Mouse (Mus musculus) hematopoietic multipotent progenitor cell, adult 10-12 weeks (in vitro differentiated cells): ENCODE measurements around the gene Qars. TPM values are rescaled to one million over a fixed set of nuclear protein-coding genes. Genes with fewer than 3 reads are reported as not detected.

Source experiments
- polyA plus RNA-seq: library from polyadenylated mRNA; stranded (reverse); fragments of >175 nt; gene quantifications from 2 replicates; pipeline ENCODE4 v1.2.3, GENCODE M21; 2012; ENCODE audit warnings: low replicate concordance

The Qars gene
- 27.8 and 92.7 TPM in 2 replicates for polyA plus RNA-seq

GRCm38 (mm10) chr9:108507619-108508434, at the start of gene Qars:
Gene Qars (plus strand): TSS chr9:108507706.

GRCm38 (mm10) chr9:108460319-108461178, 47.0 kb upstream of the Qars start, which contains the start of gene Ccdc71:
Gene Ccdc71 (plus strand): TSS chr9:108460527.

GRCm38 (mm10) chr9:108461181-108461631, 46.3 kb upstream of the Qars start, which contains the start of gene Klhdc8b:
Gene Klhdc8b (minus strand): TSS chr9:108461581.

GRCm38 (mm10) chr9:108479721-108480351, 27.7 kb upstream of the Qars start, which contains the start of gene Lamb2:
Gene Lamb2 (plus strand): TSS chr9:108479736.

DNA sequence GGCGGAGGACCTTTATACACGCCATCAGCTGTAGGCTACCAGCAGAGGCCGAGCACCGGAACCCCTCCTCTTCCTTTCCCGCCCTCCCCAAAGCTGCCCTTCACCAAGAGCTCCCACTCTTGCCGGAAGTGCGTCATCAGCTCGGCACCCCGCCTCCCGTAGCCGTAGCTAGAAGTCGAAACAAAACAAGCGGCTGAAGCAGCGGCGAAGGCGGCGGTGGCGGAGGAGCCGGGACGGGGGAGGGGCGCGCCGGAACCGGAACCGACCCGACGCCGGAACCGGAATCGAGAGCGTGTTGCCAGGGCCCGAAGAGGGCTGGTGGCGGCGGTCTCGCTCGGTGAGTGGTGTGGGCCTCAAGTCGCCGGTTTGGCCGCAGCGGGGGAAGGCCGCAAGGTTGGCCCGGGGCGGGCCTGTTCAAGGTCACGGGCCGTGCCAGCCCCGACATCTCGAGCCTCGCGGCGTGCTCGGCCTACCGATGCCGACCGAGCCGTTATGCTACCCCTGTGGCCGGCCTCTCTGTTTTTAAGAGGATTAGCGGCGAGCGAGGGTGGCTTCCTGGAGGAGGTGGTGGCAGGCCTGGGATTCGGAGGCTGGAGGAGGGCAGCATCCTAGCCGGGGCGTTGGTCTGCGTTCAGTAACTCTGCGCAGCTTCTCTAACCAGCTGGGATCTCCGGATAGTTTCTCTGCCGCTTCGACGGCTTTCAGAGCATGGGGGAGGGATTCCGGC, 16.8 kb upstream of the Qars start, which contains the start of gene Usp19:
Usp19 (plus strand) TSS at position 44 of the 727 bp plus-strand sequence.

GRCm38 (mm10) chr9:108516380-108517251, 9.1 kb downstream of the Qars start, which contains the start of gene Qrich1:
Gene Qrich1 (plus strand): TSS chr9:108516806.

DNA sequence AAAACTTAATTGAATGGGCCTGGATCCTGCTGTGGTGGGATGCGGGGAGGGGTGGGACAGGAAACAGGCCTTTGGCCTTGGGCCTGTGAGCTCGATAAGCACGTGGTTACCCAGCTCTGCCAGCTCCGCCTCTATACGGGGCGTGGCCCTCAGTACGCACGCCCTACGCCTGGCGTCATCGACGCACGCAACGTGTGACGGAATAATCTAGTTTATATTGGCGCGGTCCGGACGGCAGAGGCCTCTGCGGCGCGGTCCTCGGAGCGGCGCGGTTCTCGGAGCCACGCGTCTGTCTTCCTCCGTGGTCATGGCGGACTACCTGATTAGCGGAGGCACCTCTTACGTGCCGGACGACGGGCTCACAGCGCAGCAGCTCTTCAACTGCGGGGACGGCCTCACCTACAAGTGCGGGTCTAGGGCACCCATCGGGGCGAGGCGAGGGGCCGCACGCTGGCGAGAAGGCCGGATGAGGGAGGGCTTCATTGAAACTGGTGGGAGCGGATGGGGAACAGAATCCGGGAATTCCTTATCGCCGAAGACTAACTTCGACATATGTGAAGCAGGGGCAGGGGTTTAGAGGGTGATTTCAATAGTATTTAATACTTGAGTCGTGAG, 52.8 kb downstream of the Qars start, which contains the start of gene Impdh2:
Impdh2 (plus strand) TSS at position 60 of the 615 bp plus-strand sequence.

Other genes with a start within 250 kb of the Qars start
- gene Dag1, start 243.7 kb upstream of the Qars start, polyA plus RNA-seq, result 20.6 and 21.7 TPM in 2 replicates
- gene Nicn1, start 217.3 kb upstream of the Qars start, polyA plus RNA-seq, result 0.24 and 0.65 TPM in 2 replicates
- 0.12 and 0.45 TPM in 2 replicates for gene Amt, start 210.9 kb upstream of the Qars start, polyA plus RNA-seq
- gene Rhoa, start 201.6 kb upstream of the Qars start, polyA plus RNA-seq, result 168 and 183 TPM in 2 replicates
- 3.9 and 6.1 TPM in 2 replicates for gene Tcta, start 201.5 kb upstream of the Qars start, polyA plus RNA-seq
- gene Gpx1, start 168.8 kb upstream of the Qars start, polyA plus RNA-seq, result 259 and 377 TPM in 2 replicates
- gene Usp4, start 159.9 kb upstream of the Qars start, polyA plus RNA-seq, result 18.2 and 114 TPM in 2 replicates
- 3.3 and 5.5 TPM in 2 replicates for gene 1700102P08Rik, start 114.9 kb upstream of the Qars start, polyA plus RNA-seq
- 0.08 TPM in 1 of 2 replicates, not detected in the other for gene Ccdc36, start 79.2 kb upstream of the Qars start, polyA plus RNA-seq
- gene BC048562, start 71.2 kb upstream of the Qars start, polyA plus RNA-seq, result not detected in 2 replicates
- gene Ccdc71, start 47.2 kb upstream of the Qars start, polyA plus RNA-seq, result 15.7 and 24.2 TPM in 2 replicates
- gene Klhdc8b, start 46.1 kb upstream of the Qars start, polyA plus RNA-seq, result 13.3 and 17.0 TPM in 2 replicates
- gene Lamb2, start 28.0 kb upstream of the Qars start, polyA plus RNA-seq, result 0.42 and 1.4 TPM in 2 replicates
- 85.5 and 193 TPM in 2 replicates for gene Usp19, start 17.1 kb upstream of the Qars start, polyA plus RNA-seq
- 65.0 and 106 TPM in 2 replicates for gene Qrich1, start 9.1 kb downstream of the Qars start, polyA plus RNA-seq
- 31.4 and 47.0 TPM in 2 replicates for gene Impdh2, start 52.6 kb downstream of the Qars start, polyA plus RNA-seq
- 6.9 and 18.4 TPM in 2 replicates for gene Ndufaf3, start 59.7 kb downstream of the Qars start, polyA plus RNA-seq
- gene Dalrd3, start 62.2 kb downstream of the Qars start, polyA plus RNA-seq, result 157 and 182 TPM in 2 replicates
- 13.4 and 24.3 TPM in 2 replicates for gene Wdr6, start 71.0 kb downstream of the Qars start, polyA plus RNA-seq
- 4.7 and 12.9 TPM in 2 replicates for gene P4htm, start 90.0 kb downstream of the Qars start, polyA plus RNA-seq
- 114 and 142 TPM in 2 replicates for gene Arih2, start 141.7 kb downstream of the Qars start, polyA plus RNA-seq
- gene Slc25a20, start 154.4 kb downstream of the Qars start, polyA plus RNA-seq, result 3.4 and 6.8 TPM in 2 replicates
- 6.8 and 9.0 TPM in 2 replicates for gene Prkar2a, start 181.6 kb downstream of the Qars start, polyA plus RNA-seq